Mouse (Mus musculus) hindbrain, embryonic 11.5 days (tissue): Measurements from ENCODE around the gene Psmd12. TPM values are rescaled to one million over a fixed set of nuclear protein-coding genes. Genes with fewer than 3 reads are reported as not detected.

Experiments used
- ATAC-seq: fragments of 200-750 bp; cut with Nextera tagmentation; 2 replicates; pipeline ENCODE4 v1.8.0; 2017; ENCODE audit warnings: mild to moderate bottlenecking, moderate TSS enrichment, moderate library complexity; ENCODE audit not compliant: low FRiP score
- DNase-seq: peaks from one replicate; pipeline ENCODE4 v3.0.0-alpha.2; 2015; ENCODE audit warnings: low spot score
- H3K27ac ChIP-seq: fragments of 300-500 bp; sonication (generic); 2 replicates; pipeline ENCODE4 v1.5.1; 2014; ENCODE audit warnings: mild to moderate bottlenecking, low read depth, low read length
- H3K27me3 ChIP-seq: fragments of 300-500 bp; sonication (generic); 2 replicates; pipeline ENCODE4 v1.6.1; 2014; ENCODE audit warnings: mild to moderate bottlenecking, low read length, moderate library complexity, mixed read lengths; ENCODE audit not compliant: control insufficient read depth, insufficient read depth
- H3K36me3 ChIP-seq: fragments of 300-500 bp; sonication (generic); 2 replicates; pipeline ENCODE4 v1.6.1; 2014; ENCODE audit warnings: mild to moderate bottlenecking, low read length, moderate library complexity, mixed read lengths; ENCODE audit not compliant: control insufficient read depth, insufficient read depth
- H3K4me1 ChIP-seq: fragments of 300-500 bp; sonication (generic); replicated peaks from 2 replicates; pipeline ENCODE4 v1.6.1; 2014; ENCODE audit warnings: low read length, mixed read lengths; ENCODE audit not compliant: control insufficient read depth, insufficient read depth
- H3K4me2 ChIP-seq: fragments of 300-500 bp; sonication (generic); replicated peaks from 2 replicates; pipeline ENCODE4 v1.6.1; 2014; ENCODE audit warnings: mild to moderate bottlenecking, low read depth, low read length
- H3K4me3 ChIP-seq: fragments of 300-500 bp; sonication (generic); 2 replicates; pipeline ENCODE4 v1.5.1; 2014; ENCODE audit warnings: low read depth, low read length
- H3K9ac ChIP-seq: fragments of 300-500 bp; sonication (generic); 2 replicates; pipeline ENCODE4 v1.6.1; 2014; ENCODE audit warnings: low read depth, low read length
- H3K9me3 ChIP-seq: fragments of 300-500 bp; sonication (generic); 2 replicates; pipeline ENCODE4 v1.6.1; 2016; ENCODE audit warnings: low read length; ENCODE audit not compliant: control insufficient read depth
- WGBS: fragments of 180-500 bp; shearing (Covaris S2); extraction: QIAGEN DNeasy Blood & Tissue Kit; methylation state at CpG from one replicate; pipeline ENCODE4 v1.1.7; 2014; 5-methylcytosine and 5-hydroxymethylcytosine counted together
- polyA plus RNA-seq: library from polyadenylated mRNA; unstranded; fragments of >200 nt; fragmentation: Nextera tagmentation; extraction: Ambion mirVana; gene quantifications from 2 replicates; pipeline ENCODE4 v1.2.1, GENCODE M21; 2014

Psmd12 gene
- polyA plus RNA-seq, 1 experiment from 2014 or later, result 224 TPM

GRCm38 (mm10) chr11:107466611-107467391 is 12.5 kb upstream of the Psmd12 start:
- Histone ChIP-seq H3K4me2 (no peak overlapping the region), H3K27me3 (no peaks in the 10 kb centered on the region), H3K4me1 (peaks cover 3% of the 10 kb centered on the region; the same call in 1 of the 2 replicates), H3K4me3 (no peak overlapping the region), H3K9me3 (no peaks in the 10 kb centered on the region), H3K27ac (no peak overlapping the region), H3K36me3 (no peaks in the 10 kb centered on the region), H3K9ac (no peak overlapping the region)
- DNase-seq, result no peak
- 81% methylated on average over 6 of the region's 6 CpGs for WGBS
- ATAC-seq, result no peak

- peaks cover 3% of the 10 kb centered on the region; the same call in 1 of the 2 replicates for H3K4me1 ChIP-seq
- no peaks in the 10 kb centered on the region for H3K9me3 ChIP-seq
- H3K27me3 ChIP-seq, result no peaks in the 10 kb centered on the region
- no peaks in the 10 kb centered on the region for H3K36me3 ChIP-seq
- whole genome bisulfite sequencing, result 23% methylated on average over 16 of the region's 16 CpGs
- H3K4me3 ChIP-seq, result peak overlapping the region; percentile 85
- H3K27ac ChIP-seq, result peak overlapping the region; percentile 33; the same call in 1 of the 2 replicates
- DNase-seq (no peak), ATAC-seq (no peak)
- peak overlapping the region; percentile 84 for H3K9ac ChIP-seq
- H3K4me2 ChIP-seq, result peak overlapping the region; percentile 85
Measured at GRCm38 (mm10) chr11:107468252-107469030, 10.8 kb upstream of the Psmd12 start.

GRCm38 (mm10) chr11:107469031-107469522 is 10.2 kb upstream of the Psmd12 start:
- Histone ChIP-seq H3K27ac (peak overlapping the region; percentile 85), H3K4me3 (peak overlapping the region; percentile 85), H3K4me1 (peaks cover 3% of the 10 kb centered on the region; the same call in 1 of the 2 replicates), H3K4me2 (peak overlapping the region; percentile 85), H3K27me3 (no peaks in the 10 kb centered on the region), H3K9me3 (no peaks in the 10 kb centered on the region), H3K9ac (peak overlapping the region; percentile 84), H3K36me3 (no peaks in the 10 kb centered on the region)
- DNase-seq (peak; percentile 90), ATAC-seq (peak; percentile 88)
- WGBS, result under 1% methylated on average over 38 of the region's 38 CpGs

GRCm38 (mm10) chr11:107469523-107470371 is 9.5 kb upstream of the Psmd12 start:
- peak; percentile 74 for DNase-seq
- Histone ChIP-seq H3K9ac (peak overlapping the region; percentile 84), H3K27ac (peak overlapping the region; percentile 85), H3K4me3 (peak overlapping the region; percentile 85), H3K4me1 (peaks cover 3% of the 10 kb centered on the region; the same call in 1 of the 2 replicates), H3K27me3 (no peaks in the 10 kb centered on the region), H3K9me3 (no peaks in the 10 kb centered on the region), H3K4me2 (peak overlapping the region; percentile 85), H3K36me3 (no peaks in the 10 kb centered on the region)
- WGBS, result under 1% methylated on average over 59 of the region's 59 CpGs
- peak; percentile 62 for ATAC-seq

GRCm38 (mm10) chr11:107470521-107471041 is 8.7 kb upstream of the Psmd12 start, which contains the start of gene Pitpnc1:
Pitpnc1 (minus strand) TSS chr11:107470699.
- no peaks in the 10 kb centered on the region for H3K36me3 ChIP-seq
- DNase-seq, result peak; percentile 90
- no peaks in the 10 kb centered on the region for H3K27me3 ChIP-seq
- peak within 1 kb of the TSS; percentile 85 for H3K27ac ChIP-seq
- peaks cover 3% of the 10 kb centered on the region; the same call in 1 of the 2 replicates for H3K4me1 ChIP-seq
- peak within 1 kb of the TSS; percentile 85 for H3K4me3 ChIP-seq
- peak within 1 kb of the TSS; percentile 84 for H3K9ac ChIP-seq
- H3K4me2 ChIP-seq, result peak within 1 kb of the TSS; percentile 85
- ATAC-seq, result peak; percentile 89
- no peaks in the 10 kb centered on the region for H3K9me3 ChIP-seq
- 0% methylated on average over 37 of the region's 37 CpGs for WGBS

GRCm38 (mm10) chr11:107471071-107471720 is 8.1 kb upstream of the Psmd12 start:
- peak overlapping the region; percentile 31; the same call in 1 of the 2 replicates for H3K9ac ChIP-seq
- H3K4me1 ChIP-seq, result peaks cover 3% of the 10 kb centered on the region; the same call in 1 of the 2 replicates
- ATAC-seq (no peak), DNase-seq (no peak)
- H3K27ac ChIP-seq, result 0 out of 2 replicates have a peak overlapping the region, but pooled peaks have one; percentile 85
- 4% methylated on average over 11 of the region's 11 CpGs for WGBS
- H3K9me3 ChIP-seq, result no peaks in the 10 kb centered on the region
- peak overlapping the region; percentile 85 for H3K4me3 ChIP-seq
- H3K36me3 ChIP-seq, result no peaks in the 10 kb centered on the region
- no peaks in the 10 kb centered on the region for H3K27me3 ChIP-seq
- H3K4me2 ChIP-seq, result peak overlapping the region; percentile 85

- no peaks in the 10 kb centered on the region for H3K36me3 ChIP-seq
- no peak overlapping the region for H3K9ac ChIP-seq
- no peak overlapping the region for H3K4me2 ChIP-seq
- DNase-seq (no peak), ATAC-seq (no peak)
- no peaks in the 10 kb centered on the region for H3K9me3 ChIP-seq
- WGBS, result 90% methylated on average over 3 of the region's 3 CpGs
- H3K27me3 ChIP-seq, result no peaks in the 10 kb centered on the region
- H3K4me3 ChIP-seq, result no peak overlapping the region
- peaks cover 3% of the 10 kb centered on the region; the same call in 1 of the 2 replicates for H3K4me1 ChIP-seq
- H3K27ac ChIP-seq, result no peak overlapping the region
Measured at GRCm38 (mm10) chr11:107472304-107472703, 7.0 kb upstream of the Psmd12 start.
